Mouse (Mus musculus) stomach, embryonic 16.5 days (tissue): ENCODE measurements at regions not wholly inside any gene's neighbourhood (a gene's known extent, or its start where the extent isn't known, plus 50 kb on each side); places are given as distances from the start of the nearest gene placed in this dataset.
"Not testable (repeated sequence)": the region's sequence is repeated elsewhere in the genome, so short reads cannot be mapped to it uniquely, and the experiment has no call there.

Experiments
- ATAC-seq: fragments of 200-750 bp; cut with Nextera tagmentation; 2 replicates; pipeline ENCODE4 v1.8.0; 2017; ENCODE audit warnings: moderate number of reproducible peaks, moderate TSS enrichment; ENCODE audit not compliant: insufficient read depth, low FRiP score
- H3K27ac ChIP-seq: fragments of 300-500 bp; sonication (generic); 2 replicates; pipeline ENCODE4 v1.5.1; 2014; ENCODE audit warnings: low read length
- H3K27me3 ChIP-seq: fragments of 300-500 bp; sonication (generic); 2 replicates; pipeline ENCODE4 v1.6.1; 2014; ENCODE audit warnings: low read length, control low read depth, mixed read lengths; ENCODE audit not compliant: control insufficient read depth, insufficient read depth
- H3K36me3 ChIP-seq: fragments of 300-500 bp; sonication (generic); 2 replicates; pipeline ENCODE4 v1.6.1; 2014; ENCODE audit warnings: low read length; ENCODE audit not compliant: control insufficient read depth, insufficient read depth
- H3K4me1 ChIP-seq: fragments of 300-500 bp; sonication (generic); 2 replicates; pipeline ENCODE4 v1.6.1; 2014; ENCODE audit warnings: low read length, control low read depth, mixed read lengths; ENCODE audit not compliant: control insufficient read depth, insufficient read depth
- H3K4me2 ChIP-seq: fragments of 300-500 bp; sonication (generic); 2 replicates; pipeline ENCODE4 v1.6.1; 2014; ENCODE audit warnings: low read depth, low read length, mixed read lengths
- H3K4me3 ChIP-seq: fragments of 300-500 bp; sonication (generic); replicated peaks from 2 replicates; pipeline ENCODE4 v1.5.1; 2014; ENCODE audit warnings: mild to moderate bottlenecking, low read length
- H3K9ac ChIP-seq: fragments of 300-500 bp; sonication (generic); 2 replicates; pipeline ENCODE4 v1.6.1; 2014; ENCODE audit warnings: low read length
- H3K9me3 ChIP-seq: fragments of 300-500 bp; sonication (generic); replicated peaks from 2 replicates; pipeline ENCODE4 v1.6.1; 2016; ENCODE audit warnings: low read length, control low read depth; ENCODE audit not compliant: control insufficient read depth
- WGBS: fragments of 180-500 bp; shearing (Covaris S2); extraction: QIAGEN DNeasy Blood & Tissue Kit; methylation state at CpG from one replicate; pipeline ENCODE4 v1.1.7; 2014; 5-methylcytosine and 5-hydroxymethylcytosine counted together

GRCm38 (mm10) chr5:3197952-3198841 lies 143.1 kb upstream of the Cdk6 start:
- peak overlapping the region; percentile 31; the same call in 1 of the 2 replicates for H3K4me2 ChIP-seq
- H3K27ac ChIP-seq, result peak overlapping the region; percentile 46
- no peak overlapping the region; the same call in 1 of the 2 replicates for H3K4me3 ChIP-seq
- H3K27me3 ChIP-seq, result no peaks in the 10 kb centered on the region
- peaks cover 12% of the 10 kb centered on the region for H3K4me1 ChIP-seq
- peak overlapping the region; percentile 17; the same call in 1 of the 2 replicates for H3K9ac ChIP-seq
- WGBS, result 37% methylated on average over 16 of the region's 16 CpGs
- no peaks in the 10 kb centered on the region for H3K9me3 ChIP-seq
- peak; percentile 68 for ATAC-seq
- H3K36me3 ChIP-seq, result no peaks in the 10 kb centered on the region

- H3K9ac ChIP-seq, result peak overlapping the region; percentile 17; the same call in 1 of the 2 replicates
- 42% methylated on average over 7 of the region's 7 CpGs for WGBS
- H3K27ac ChIP-seq, result peak overlapping the region; percentile 46
- ATAC-seq, result peak; percentile 64; the same call in 1 of the 2 replicates
- not testable (repeated sequence) for H3K27me3 ChIP-seq, H3K9me3 ChIP-seq, H3K36me3 ChIP-seq, H3K4me3 ChIP-seq
- peaks cover 12% of the 10 kb centered on the region for H3K4me1 ChIP-seq
- peak overlapping the region; percentile 31; the same call in 1 of the 2 replicates for H3K4me2 ChIP-seq
These were observed 142.3 kb upstream of the Cdk6 start for GRCm38 (mm10) chr5:3198869-3199550.

- not testable (repeated sequence) for H3K36me3 ChIP-seq, H3K27me3 ChIP-seq, H3K9me3 ChIP-seq, H3K4me2 ChIP-seq, H3K27ac ChIP-seq, ATAC-seq, H3K4me3 ChIP-seq, H3K9ac ChIP-seq, H3K4me1 ChIP-seq
- 58% methylated on average over 5 of the region's 5 CpGs for WGBS
These were observed 135.1 kb upstream of the Cdk6 start for GRCm38 (mm10) chr5:3206160-3206559.

- H3K9ac ChIP-seq, H3K4me3 ChIP-seq, H3K27ac ChIP-seq, H3K36me3 ChIP-seq, H3K4me2 ChIP-seq, H3K9me3 ChIP-seq, H3K4me1 ChIP-seq, H3K27me3 ChIP-seq, ATAC-seq: not testable (repeated sequence)
- 81% methylated on average over 4 of the region's 4 CpGs for WGBS
These were observed 133.0 kb upstream of the Cdk6 start for GRCm38 (mm10) chr5:3208293-3208692.

GRCm38 (mm10) chr5:3211284-3211683 lies 130.0 kb upstream of the Cdk6 start:
- H3K4me2 ChIP-seq, result no peak overlapping the region
- WGBS, result 92% methylated on average over 3 of the region's 3 CpGs
- no peak for ATAC-seq
- no peak overlapping the region for H3K27ac ChIP-seq
- H3K4me3 ChIP-seq, result no peak overlapping the region
- no peaks in the 10 kb centered on the region for H3K27me3 ChIP-seq
- H3K4me1 ChIP-seq, result no peaks in the 10 kb centered on the region
- no peaks in the 10 kb centered on the region for H3K36me3 ChIP-seq
- no peaks in the 10 kb centered on the region for H3K9me3 ChIP-seq
- no peak overlapping the region for H3K9ac ChIP-seq

- H3K4me3 ChIP-seq, result no peak overlapping the region
- H3K9ac ChIP-seq, result no peak overlapping the region
- WGBS, result 59% methylated on average over 5 of the region's 5 CpGs
- no peaks in the 10 kb centered on the region for H3K4me1 ChIP-seq
- no peak overlapping the region for H3K4me2 ChIP-seq
- no peaks in the 10 kb centered on the region for H3K27me3 ChIP-seq
- no peak for ATAC-seq
- no peaks in the 10 kb centered on the region for H3K9me3 ChIP-seq
- H3K36me3 ChIP-seq, result no peaks in the 10 kb centered on the region
- no peak overlapping the region for H3K27ac ChIP-seq
These were observed 125.2 kb upstream of the Cdk6 start for GRCm38 (mm10) chr5:3216053-3216452.

GRCm38 (mm10) chr5:3219230-3219629 lies 122.1 kb upstream of the Cdk6 start:
- Histone ChIP-seq H3K4me2 (no peak overlapping the region), H3K4me3 (no peak overlapping the region), H3K9ac (no peak overlapping the region), H3K36me3 (no peaks in the 10 kb centered on the region), H3K27me3 (no peaks in the 10 kb centered on the region), H3K27ac (no peak overlapping the region), H3K9me3 (no peaks in the 10 kb centered on the region), H3K4me1 (no peaks in the 10 kb centered on the region)
- ATAC-seq, result no peak
- 51% methylated on average over 4 of the region's 4 CpGs for WGBS

GRCm38 (mm10) chr5:3219770-3220169 lies 121.5 kb upstream of the Cdk6 start:
- Histone ChIP-seq H3K9me3 (no peaks in the 10 kb centered on the region), H3K36me3 (no peaks in the 10 kb centered on the region), H3K27ac (no peak overlapping the region), H3K4me3 (no peak overlapping the region), H3K9ac (no peak overlapping the region), H3K27me3 (no peaks in the 10 kb centered on the region), H3K4me2 (no peak overlapping the region), H3K4me1 (no peaks in the 10 kb centered on the region)
- no peak for ATAC-seq
- WGBS, result 60% methylated on average over 3 of the region's 3 CpGs

- H3K4me3 ChIP-seq, H3K36me3 ChIP-seq, H3K4me2 ChIP-seq, H3K27me3 ChIP-seq, H3K9me3 ChIP-seq, ATAC-seq, H3K4me1 ChIP-seq, H3K27ac ChIP-seq, H3K9ac ChIP-seq: not testable (repeated sequence)
- WGBS, result 71% methylated on average over 4 of the region's 4 CpGs
These were observed 117.5 kb upstream of the Cdk6 start for GRCm38 (mm10) chr5:3223819-3224218.
